26 mouse cellular contexts compared by ENCODE assay signal in genomic region chr13:16200046-16200445, GRCm38 (mm10).
"Had no signal": no experiment of that assay in that cellular context is flagged by ENCODE, and none has a peak within 500 bp of the region (broad histone marks: within the 10 kb centered on the region; RNA-seq: fewer than 3 reads in every experiment).

No protein-coding gene starts in this region.

- DNase-seq: gastrocnemius, adult 2 months; gastrocnemius, postnatal 10 days; gastrocnemius, postnatal 25 days; heart, adult 18-20 months; heart, postnatal 10 days; heart, postnatal 4 days; kidney, adult 18-20 months; kidney, adult 8-10 months; kidney, postnatal 10 days; kidney, postnatal 25 days; kidney, postnatal 4 days; layer of hippocampus, adult 9-11 months had no signal

- ATAC-seq: hindbrain, embryonic 16.5 days; inflammation-experienced regulatory T-cells, adult 6 months; intestine, embryonic 15.5 days; intestine, postnatal 0 days; liver, embryonic 12.5 days had no signal

- H3K4me3 ChIP-seq: gastrocnemius, adult 2 months; heart, embryonic 10.5 days; heart, embryonic 12.5 days; hindbrain, embryonic 10.5 days; hindbrain, embryonic 12.5 days; intestine, embryonic 15.5 days; left cerebral cortex, adult 2 months; limb, embryonic 13.5 days; limb, embryonic 15.5 days; liver, embryonic 12.5 days had no signal

- H3K27ac ChIP-seq: gastrocnemius, adult 2 months; heart, embryonic 10.5 days; hindbrain, embryonic 10.5 days; hindbrain, embryonic 12.5 days; hindbrain, embryonic 14.5 days; intestine, embryonic 15.5 days; left cerebral cortex, adult 2 months; limb, embryonic 13.5 days; limb, embryonic 15.5 days; liver, embryonic 12.5 days; liver, embryonic 14.5 days had no signal
